Mouse (Mus musculus): ENCODE measurements around the gene Fut2. TPM values are rescaled to one million over a fixed set of nuclear protein-coding genes. Genes with fewer than 3 reads are reported as not detected.
A peak's percentile ranks its signal among the peaks of the same experiment; 100 is the strongest.

Gene Fut2
- polyA plus RNA-seq, 1 experiment = 0.21 TPM

GRCm38 (mm10) chr7:45703521-45704033, 37.4 kb upstream of the Fut2 start:
- H3K4me1 ChIP-seq (ENCODE audit: control insufficient read depth, insufficient read depth, low read length) = peaks cover 6% of the 10 kb centered on the region; the same call in 1 of the 2 replicates
- TF ChIP-seq POLR2A (IDR thresholded peaks at IDR 0.05; ENCODE audit: extremely low read depth, insufficient read depth, low read length) (no peak; the same call in 1 of the 2 replicates), CTCF (IDR thresholded peaks at IDR 0.05; ENCODE audit: extremely low read depth, insufficient read depth, low read length) (no peak)

DNA sequence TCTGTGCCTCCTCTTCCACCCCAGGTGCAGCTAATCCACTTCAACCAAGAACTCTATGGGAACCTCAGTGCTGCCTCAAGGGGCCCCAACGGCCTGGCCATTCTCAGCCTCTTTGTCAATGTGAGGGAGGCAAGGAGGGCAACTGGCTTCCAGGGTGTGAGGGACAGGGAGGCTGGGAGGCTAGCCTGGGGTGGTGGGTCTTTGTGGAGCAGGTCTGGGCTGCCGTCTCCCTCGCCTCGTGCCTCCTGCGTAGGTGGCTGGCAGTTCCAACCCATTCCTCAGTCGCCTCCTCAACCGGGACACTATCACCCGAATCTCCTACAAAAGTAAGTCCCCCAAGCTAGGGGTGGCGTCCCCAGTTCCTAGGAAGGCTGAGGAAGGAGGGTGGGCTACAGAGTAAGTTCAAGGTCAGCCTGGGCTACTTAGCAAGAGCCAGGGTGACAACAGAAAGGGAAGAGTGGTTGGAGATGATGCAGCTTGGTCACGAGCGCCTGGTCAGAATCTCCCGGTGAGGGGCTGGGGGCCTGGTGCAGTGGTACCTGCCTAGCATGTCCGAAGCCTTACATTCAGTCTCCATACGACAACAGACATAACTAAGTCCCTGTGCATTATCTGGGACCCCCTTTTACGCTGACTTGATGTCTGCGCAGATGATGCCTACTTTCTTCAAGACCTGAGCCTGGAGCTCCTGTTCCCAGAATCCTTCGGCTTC, 36.8 kb upstream of the Fut2 start:
- Histone ChIP-seq H3K4me3 (ENCODE audit: insufficient read depth, low read length) (no peak overlapping the region), H3K27ac (ENCODE audit: insufficient read depth, low read length) (no peak overlapping the region), H3K4me1 (ENCODE audit: control insufficient read depth, insufficient read depth, low read length) (no peaks in the 10 kb centered on the region)
- no peak for TF ChIP-seq POLR2A (IDR thresholded peaks at IDR 0.05; ENCODE audit: extremely low read depth, insufficient read depth, low read length)
- no peak for TF ChIP-seq CTCF (IDR thresholded peaks at IDR 0.05; ENCODE audit: extremely low read depth, insufficient read depth, low read length)

More at GRCm38 (mm10) chr7:45703521-45704033, 37.4 kb upstream of the Fut2 start:
- peak overlapping the region; percentile 87 for H3K27ac ChIP-seq (ENCODE audit: insufficient read depth, low read length)
- H3K4me3 ChIP-seq (ENCODE audit: insufficient read depth, low read length) = peak overlapping the region; percentile 45

DNA sequence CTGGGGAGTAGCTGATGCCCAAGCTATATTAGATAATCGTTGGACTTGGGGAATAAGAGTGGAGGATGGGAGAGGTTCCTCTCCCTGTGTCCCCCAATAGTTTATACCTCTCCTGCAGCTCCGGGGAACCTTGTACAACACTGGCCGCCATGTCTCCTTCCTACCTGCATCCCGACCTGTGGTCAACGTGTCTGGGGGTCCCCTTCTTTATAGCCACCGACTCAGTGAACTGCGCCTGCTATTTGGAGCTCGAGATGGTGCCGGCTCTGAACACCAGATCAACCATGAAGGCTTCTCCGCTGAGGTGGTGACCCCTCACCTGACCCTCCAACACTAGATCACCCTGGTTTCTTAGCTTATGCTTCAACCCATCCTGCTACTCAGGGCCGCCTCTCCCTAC, 36.1 kb upstream of the Fut2 start:
- no peaks in the 10 kb centered on the region for H3K4me1 ChIP-seq (ENCODE audit: control insufficient read depth, insufficient read depth, low read length)
- TF ChIP-seq POLR2A (IDR thresholded peaks at IDR 0.05; ENCODE audit: extremely low read depth, insufficient read depth, low read length) = no peak
- TF ChIP-seq CTCF (IDR thresholded peaks at IDR 0.05; ENCODE audit: extremely low read depth, insufficient read depth, low read length) = no peak
- H3K4me3 ChIP-seq (ENCODE audit: insufficient read depth, low read length) = no peak overlapping the region
- H3K27ac ChIP-seq (ENCODE audit: insufficient read depth, low read length) = no peak overlapping the region

- peak overlapping the region; percentile 84 for H3K4me3 ChIP-seq (ENCODE audit: insufficient read depth, low read length)
- no peaks in the 10 kb centered on the region for H3K4me1 ChIP-seq (ENCODE audit: control insufficient read depth, insufficient read depth, low read length)
- TF ChIP-seq CTCF (IDR thresholded peaks at IDR 0.05; ENCODE audit: extremely low read depth, insufficient read depth, low read length) (no peak), POLR2A (IDR thresholded peaks at IDR 0.05; ENCODE audit: extremely low read depth, insufficient read depth, low read length) (no peak)
- no peak overlapping the region for H3K27ac ChIP-seq (ENCODE audit: insufficient read depth, low read length)
Measured at GRCm38 (mm10) chr7:45701607-45702006, 35.4 kb upstream of the Fut2 start.

- Histone ChIP-seq H3K27ac (ENCODE audit: insufficient read depth, low read length) (peak overlapping the region; percentile 22; the same call in 1 of the 2 replicates), H3K4me3 (ENCODE audit: insufficient read depth, low read length) (peak overlapping the region; percentile 84), H3K4me1 (ENCODE audit: control insufficient read depth, insufficient read depth, low read length) (no peaks in the 10 kb centered on the region)
- TF ChIP-seq POLR2A (IDR thresholded peaks at IDR 0.05; ENCODE audit: extremely low read depth, insufficient read depth, low read length) (no peak), CTCF (IDR thresholded peaks at IDR 0.05; ENCODE audit: extremely low read depth, insufficient read depth, low read length) (no peak)
Measured at GRCm38 (mm10) chr7:45701072-45701471, 34.9 kb upstream of the Fut2 start.

DNA sequence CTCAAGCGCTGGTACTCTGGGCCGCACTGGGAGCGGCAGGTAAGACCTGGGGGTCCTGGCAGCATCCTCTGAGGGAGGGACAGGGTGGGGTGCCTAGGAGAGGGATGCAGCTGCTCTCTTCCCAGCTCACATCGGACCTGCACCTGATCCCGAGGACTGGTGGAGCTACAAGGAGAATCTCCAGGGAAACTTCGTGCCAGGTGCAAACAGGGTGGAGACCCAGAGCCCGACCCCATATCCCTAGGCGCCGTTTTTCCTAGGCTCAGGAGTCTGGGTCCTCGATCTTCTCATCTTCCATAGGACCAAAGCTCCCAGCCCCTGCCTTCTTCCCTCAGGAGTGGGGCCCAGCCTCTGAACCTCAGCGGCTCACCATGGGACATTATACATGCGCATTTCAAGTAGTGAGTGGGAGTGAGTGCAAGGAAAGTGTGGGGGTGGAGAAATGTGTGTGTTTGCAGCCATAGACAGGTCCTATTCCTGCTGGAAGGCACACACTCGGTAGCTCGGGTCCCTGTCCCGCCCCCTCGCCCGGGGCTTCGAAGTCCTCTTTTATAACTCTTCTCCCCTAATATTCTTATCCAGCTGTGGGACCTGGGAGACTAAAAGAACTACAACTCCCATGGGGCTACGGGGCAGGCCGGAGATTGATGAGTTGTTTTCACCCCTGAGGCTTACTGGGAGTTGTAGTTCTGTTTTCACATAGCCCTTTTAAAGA, 34.3 kb upstream of the Fut2 start:
- Histone ChIP-seq H3K4me1 (ENCODE audit: control insufficient read depth, insufficient read depth, low read length) (no peaks in the 10 kb centered on the region), H3K27ac (ENCODE audit: insufficient read depth, low read length) (peak overlapping the region; percentile 86), H3K4me3 (ENCODE audit: insufficient read depth, low read length) (peak overlapping the region; percentile 84)
- TF ChIP-seq CTCF (IDR thresholded peaks at IDR 0.05; ENCODE audit: extremely low read depth, insufficient read depth, low read length) (no peak), POLR2A (IDR thresholded peaks at IDR 0.05; ENCODE audit: extremely low read depth, insufficient read depth, low read length) (peak; percentile 91)

- no peaks in the 10 kb centered on the region for H3K4me1 ChIP-seq (ENCODE audit: control insufficient read depth, insufficient read depth, low read length)
- H3K27ac ChIP-seq (ENCODE audit: insufficient read depth, low read length) = peak within 1 kb of the TSS; percentile 86
- H3K4me3 ChIP-seq (ENCODE audit: insufficient read depth, low read length) = peak within 1 kb of the TSS; percentile 84
- TF ChIP-seq POLR2A (IDR thresholded peaks at IDR 0.05; ENCODE audit: extremely low read depth, insufficient read depth, low read length) = peak; percentile 81
- TF ChIP-seq CTCF (IDR thresholded peaks at IDR 0.05; ENCODE audit: extremely low read depth, insufficient read depth, low read length) = no peak
Measured at GRCm38 (mm10) chr7:45699523-45700141, 33.4 kb upstream of the Fut2 start, which contains the start of gene Car11. Gene Car11, plus strand, starts transcription at chr7:45699843.

DNA sequence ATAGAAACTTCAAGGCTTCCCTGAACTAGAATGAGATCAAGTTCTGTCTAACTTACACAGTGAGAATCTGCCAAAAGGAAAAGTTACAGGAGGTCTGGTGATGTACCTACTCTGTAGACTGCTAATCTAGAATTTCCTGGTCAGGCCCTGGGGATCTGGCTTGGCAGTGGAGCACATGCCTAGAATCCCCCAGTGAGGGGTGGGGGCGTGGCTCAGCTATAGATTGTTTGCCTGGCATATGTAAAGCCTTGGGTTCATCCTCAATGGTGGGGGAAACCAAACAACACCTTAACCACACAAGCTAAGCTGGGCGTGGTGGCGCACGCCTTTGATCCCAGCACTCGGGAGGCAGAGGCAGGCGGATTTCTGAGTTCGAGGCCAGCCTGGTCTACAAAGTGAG, 31.7 kb upstream of the Fut2 start:
- H3K27ac ChIP-seq (ENCODE audit: insufficient read depth, low read length) = no peak overlapping the region
- TF ChIP-seq CTCF (IDR thresholded peaks at IDR 0.05; ENCODE audit: extremely low read depth, insufficient read depth, low read length) (no peak), POLR2A (IDR thresholded peaks at IDR 0.05; ENCODE audit: extremely low read depth, insufficient read depth, low read length) (no peak)
- H3K4me1 ChIP-seq (ENCODE audit: control insufficient read depth, insufficient read depth, low read length) = no peaks in the 10 kb centered on the region
- H3K4me3 ChIP-seq (ENCODE audit: insufficient read depth, low read length) = no peak overlapping the region

- TF ChIP-seq CTCF (IDR thresholded peaks at IDR 0.05; ENCODE audit: extremely low read depth, insufficient read depth, low read length) = no peak
- TF ChIP-seq POLR2A (IDR thresholded peaks at IDR 0.05; ENCODE audit: extremely low read depth, insufficient read depth, low read length) = no peak
- Histone ChIP-seq H3K4me3 (ENCODE audit: insufficient read depth, low read length) (no peak overlapping the region), H3K4me1 (ENCODE audit: control insufficient read depth, insufficient read depth, low read length) (peaks cover under 1% of the 10 kb centered on the region; the same call in 1 of the 2 replicates), H3K27ac (ENCODE audit: insufficient read depth, low read length) (no peak overlapping the region)
Measured at GRCm38 (mm10) chr7:45695098-45695497, 28.9 kb upstream of the Fut2 start.

All from cortical plate, adult 2 months (tissue).